Mouse (Mus musculus): Measurements from ENCODE around the gene Tfr2. TPM values are rescaled to one million over a fixed set of nuclear protein-coding genes. Genes with fewer than 3 reads are reported as not detected.

Tfr2 gene
- polyA plus RNA-seq, 1 experiment from 2014 or later = 1.0 TPM

DNA sequence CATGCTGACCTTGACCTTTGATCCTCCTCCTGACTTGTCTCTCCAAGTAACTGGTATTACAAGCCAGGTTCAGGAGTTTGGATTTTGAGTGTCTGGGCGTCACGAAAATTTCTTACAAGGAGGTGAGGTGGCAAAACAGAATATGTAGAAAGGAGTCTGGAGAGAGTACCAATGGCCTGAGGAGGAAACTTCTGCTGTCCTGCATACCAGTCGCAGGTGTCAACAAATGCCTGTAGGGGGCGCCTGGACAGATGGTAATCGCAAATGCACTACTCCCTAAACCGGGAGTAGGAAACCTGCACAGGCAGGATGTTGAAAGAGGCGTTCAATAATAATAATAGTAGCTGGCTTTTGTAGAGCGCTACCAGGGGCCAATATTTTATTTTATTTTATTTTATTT is 15.3 kb downstream of the Tfr2 start:
- Histone ChIP-seq H3K4me1 (ENCODE audit: control insufficient read depth, insufficient read depth, low read length) (0 out of 2 replicates have a peak, but pooled peaks cover 4% of the 10 kb centered on the region), H3K9me3 (ENCODE audit: control insufficient read depth, low read length) (no peaks in the 10 kb centered on the region), H3K9ac (ENCODE audit: low read depth, low read length) (no peak overlapping the region), H3K27me3 (ENCODE audit: control insufficient read depth, insufficient read depth, low read length) (peaks cover 8% of the 10 kb centered on the region), H3K27ac (ENCODE audit: low read depth, low read length) (no peak overlapping the region), H3K36me3 (ENCODE audit: control insufficient read depth, insufficient read depth, low read length) (no peaks in the 10 kb centered on the region), H3K4me3 (ENCODE audit: low read length) (no peak overlapping the region), H3K4me2 (replicated peaks; ENCODE audit: low read depth, low read length) (no peak overlapping the region)
- no peak for ATAC-seq (ENCODE audit: low FRiP score, low TSS enrichment)
- 36% methylated on average over 8 of the region's 8 CpGs for WGBS

DNA sequence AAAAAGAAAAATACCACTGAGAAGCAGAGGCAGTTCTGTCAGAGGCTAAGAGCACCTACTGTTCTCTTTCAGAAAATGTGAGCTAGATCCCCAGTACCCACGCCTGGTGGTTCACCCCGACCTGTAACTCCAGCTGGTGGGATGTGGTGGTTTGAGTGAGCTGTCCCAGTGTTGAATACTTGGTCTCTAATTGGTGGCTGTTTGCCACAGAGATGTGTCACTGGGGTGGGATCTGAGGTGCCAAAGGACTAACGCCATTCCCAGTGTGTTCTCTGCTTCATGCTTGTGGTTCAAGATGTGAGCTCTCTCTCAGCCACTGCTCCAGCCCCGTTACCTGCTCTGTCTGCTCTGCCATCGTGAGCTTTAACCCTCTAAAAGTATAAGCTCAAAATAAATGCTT is 20.9 kb downstream of the Tfr2 start:
- Histone ChIP-seq H3K9ac (ENCODE audit: low read depth, low read length) (no peak overlapping the region), H3K36me3 (ENCODE audit: control insufficient read depth, insufficient read depth, low read length) (no peaks in the 10 kb centered on the region), H3K4me2 (replicated peaks; ENCODE audit: low read depth, low read length) (no peak overlapping the region), H3K27ac (ENCODE audit: low read depth, low read length) (no peak overlapping the region), H3K4me1 (ENCODE audit: control insufficient read depth, insufficient read depth, low read length) (no peaks in the 10 kb centered on the region), H3K27me3 (ENCODE audit: control insufficient read depth, insufficient read depth, low read length) (no peaks in the 10 kb centered on the region), H3K4me3 (ENCODE audit: low read length) (no peak overlapping the region), H3K9me3 (ENCODE audit: control insufficient read depth, low read length) (no peaks in the 10 kb centered on the region)
- ATAC-seq (ENCODE audit: low FRiP score, low TSS enrichment) = no peak
- 80% methylated on average over 5 of the region's 5 CpGs for WGBS

DNA sequence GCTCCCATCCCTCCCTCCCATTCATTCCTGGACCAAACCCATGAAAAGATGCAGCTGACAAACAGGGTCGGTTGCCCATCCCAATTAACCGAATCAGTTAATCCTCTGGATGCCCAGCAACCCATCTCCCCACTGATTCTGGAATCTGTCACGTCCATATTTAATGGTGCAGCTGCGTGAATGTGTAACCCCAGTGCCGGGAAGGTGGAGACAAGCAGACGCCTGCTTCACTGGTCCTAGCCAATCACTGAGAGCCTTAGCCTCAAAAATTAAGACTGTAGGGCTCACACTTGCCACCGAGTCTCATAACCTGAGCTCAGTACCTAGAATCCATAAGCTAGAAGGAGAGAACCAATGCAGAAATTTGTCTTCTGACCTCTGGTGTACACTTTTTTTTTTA is 26.3 kb downstream of the Tfr2 start:
- Histone ChIP-seq H3K27ac (ENCODE audit: low read depth, low read length) (no peak overlapping the region), H3K9ac (ENCODE audit: low read depth, low read length) (no peak overlapping the region), H3K4me3 (ENCODE audit: low read length) (no peak overlapping the region), H3K4me1 (ENCODE audit: control insufficient read depth, insufficient read depth, low read length) (peaks cover 11% of the 10 kb centered on the region), H3K4me2 (replicated peaks; ENCODE audit: low read depth, low read length) (no peak overlapping the region), H3K9me3 (ENCODE audit: control insufficient read depth, low read length) (no peaks in the 10 kb centered on the region), H3K27me3 (ENCODE audit: control insufficient read depth, insufficient read depth, low read length) (no peaks in the 10 kb centered on the region), H3K36me3 (ENCODE audit: control insufficient read depth, insufficient read depth, low read length) (peaks cover 6% of the 10 kb centered on the region; the same call in 1 of the 2 replicates)
- 83% methylated on average over 7 of the region's 7 CpGs for WGBS
- no peak for ATAC-seq (ENCODE audit: low FRiP score, low TSS enrichment)

DNA sequence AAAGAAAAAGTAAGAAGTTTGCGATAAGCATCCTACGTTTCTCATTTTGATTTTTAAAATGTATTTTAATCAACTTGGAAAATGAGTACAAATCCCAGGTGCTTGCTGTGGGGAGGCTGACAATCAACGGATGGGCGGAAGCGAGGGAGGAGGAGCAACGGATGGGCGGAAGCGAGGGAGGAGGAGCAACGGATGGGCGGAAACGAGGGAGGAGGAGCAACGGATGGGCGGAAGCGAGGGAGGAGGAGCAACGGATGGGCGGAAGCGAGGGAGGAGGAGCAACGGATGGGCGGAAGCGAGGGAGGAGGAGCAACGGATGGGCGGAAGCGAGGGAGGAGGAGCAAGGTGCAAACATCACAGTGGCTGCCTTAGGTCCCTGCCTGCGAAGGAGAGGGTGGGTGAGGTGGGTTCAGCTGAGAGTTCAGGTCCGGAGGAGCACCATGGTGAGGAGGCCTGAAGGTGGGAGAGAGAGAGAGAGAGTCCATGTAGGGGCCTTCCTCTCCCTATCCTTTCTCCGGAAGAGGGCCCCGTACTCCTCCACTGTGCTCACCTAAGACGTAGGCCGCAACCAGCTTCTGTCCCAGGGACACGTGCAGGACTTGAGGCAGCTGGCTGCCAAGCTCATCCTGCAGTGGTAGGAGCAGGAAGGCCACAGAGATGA is 27.1 kb downstream of the Tfr2 start:
- Histone ChIP-seq H3K4me1 (ENCODE audit: control insufficient read depth, insufficient read depth, low read length) (peaks cover 11% of the 10 kb centered on the region), H3K4me3 (ENCODE audit: low read length) (peak overlapping the region; percentile 16; the same call in 1 of the 2 replicates), H3K27ac (ENCODE audit: low read depth, low read length) (no peak overlapping the region), H3K9me3 (ENCODE audit: control insufficient read depth, low read length) (no peaks in the 10 kb centered on the region), H3K27me3 (ENCODE audit: control insufficient read depth, insufficient read depth, low read length) (no peaks in the 10 kb centered on the region), H3K9ac (ENCODE audit: low read depth, low read length) (0 out of 2 replicates have a peak overlapping the region, but pooled peaks have one; percentile 34), H3K36me3 (ENCODE audit: control insufficient read depth, insufficient read depth, low read length) (peaks cover 6% of the 10 kb centered on the region; the same call in 1 of the 2 replicates), H3K4me2 (replicated peaks; ENCODE audit: low read depth, low read length) (peak overlapping the region; percentile 3; the same call in 1 of the 2 replicates)
- WGBS = 43% methylated on average over 26 of the region's 30 CpGs
- ATAC-seq (ENCODE audit: low FRiP score, low TSS enrichment) = no peak

DNA sequence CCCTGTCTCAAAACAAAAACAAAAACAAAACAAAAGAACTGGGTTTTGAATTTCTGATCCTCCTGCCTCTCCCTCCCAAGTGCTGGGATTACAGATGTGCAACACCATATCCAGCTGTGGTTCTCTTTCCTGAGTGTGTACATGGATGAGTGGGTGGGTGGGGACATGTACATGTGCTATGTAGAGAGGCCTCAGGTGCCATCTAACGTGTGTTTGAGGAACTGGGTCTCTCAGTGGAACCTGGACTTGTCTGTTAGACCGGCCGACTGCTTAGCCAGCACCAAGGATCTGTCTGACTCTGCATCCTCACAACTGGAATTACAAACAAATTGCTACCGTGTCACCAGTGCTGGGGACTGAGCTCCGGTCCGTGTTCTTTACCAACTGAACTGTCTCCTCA is 28.0 kb downstream of the Tfr2 start:
- no peak for ATAC-seq (ENCODE audit: low FRiP score, low TSS enrichment)
- no peaks in the 10 kb centered on the region for H3K27me3 ChIP-seq (ENCODE audit: control insufficient read depth, insufficient read depth, low read length)
- H3K4me1 ChIP-seq (ENCODE audit: control insufficient read depth, insufficient read depth, low read length) = peaks cover 15% of the 10 kb centered on the region
- no peak overlapping the region for H3K9ac ChIP-seq (ENCODE audit: low read depth, low read length)
- H3K4me3 ChIP-seq (ENCODE audit: low read length) = no peak overlapping the region
- 92% methylated on average over 6 of the region's 6 CpGs for WGBS
- no peak overlapping the region for H3K4me2 ChIP-seq (replicated peaks; ENCODE audit: low read depth, low read length)
- no peak overlapping the region for H3K27ac ChIP-seq (ENCODE audit: low read depth, low read length)
- peaks cover 6% of the 10 kb centered on the region; the same call in 1 of the 2 replicates for H3K36me3 ChIP-seq (ENCODE audit: control insufficient read depth, insufficient read depth, low read length)
- H3K9me3 ChIP-seq (ENCODE audit: control insufficient read depth, low read length) = no peaks in the 10 kb centered on the region

DNA sequence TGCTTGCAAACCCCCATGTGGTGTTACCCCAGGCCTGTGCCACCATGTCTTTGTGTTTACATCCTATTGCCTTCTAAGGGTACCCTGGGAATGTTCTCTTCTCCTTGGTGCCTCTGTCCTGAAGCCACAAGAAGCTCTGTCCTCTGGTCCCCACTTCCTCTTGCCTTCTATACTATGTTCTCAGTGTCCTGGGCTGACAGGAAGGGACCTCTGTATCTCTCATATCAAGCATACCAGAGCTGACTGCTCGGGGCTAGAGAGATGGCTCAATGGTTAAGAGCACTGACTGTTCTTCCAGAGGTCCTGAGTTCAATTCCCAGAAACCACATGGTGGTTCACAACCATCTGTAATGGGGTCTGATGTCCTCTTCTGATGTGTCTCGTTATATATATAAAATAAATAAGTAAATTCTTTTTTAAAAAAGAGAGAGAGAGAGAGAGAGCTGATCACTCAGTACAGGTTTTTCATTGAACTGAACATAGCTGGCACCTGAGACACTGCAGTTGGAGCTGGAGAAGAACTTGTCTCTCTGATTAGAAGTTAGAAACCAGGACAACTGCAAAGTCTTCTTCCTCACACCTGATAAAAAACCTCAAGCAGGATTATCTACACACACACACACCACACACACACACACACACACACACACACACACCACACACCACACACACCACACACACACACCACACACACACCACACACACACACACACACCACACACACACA is 28.6 kb downstream of the Tfr2 start:
- H3K4me3 ChIP-seq (ENCODE audit: low read length) = no peak overlapping the region
- ATAC-seq (ENCODE audit: low FRiP score, low TSS enrichment) = no peak
- 81% methylated on average over 2 of the region's 2 CpGs for WGBS
- H3K4me2 ChIP-seq (replicated peaks; ENCODE audit: low read depth, low read length) = no peak overlapping the region
- H3K9me3 ChIP-seq (ENCODE audit: control insufficient read depth, low read length) = no peaks in the 10 kb centered on the region
- no peak overlapping the region for H3K27ac ChIP-seq (ENCODE audit: low read depth, low read length)
- H3K27me3 ChIP-seq (ENCODE audit: control insufficient read depth, insufficient read depth, low read length) = no peaks in the 10 kb centered on the region
- H3K4me1 ChIP-seq (ENCODE audit: control insufficient read depth, insufficient read depth, low read length) = peaks cover 17% of the 10 kb centered on the region
- peaks cover 6% of the 10 kb centered on the region; the same call in 1 of the 2 replicates for H3K36me3 ChIP-seq (ENCODE audit: control insufficient read depth, insufficient read depth, low read length)
- H3K9ac ChIP-seq (ENCODE audit: low read depth, low read length) = no peak overlapping the region

DNA sequence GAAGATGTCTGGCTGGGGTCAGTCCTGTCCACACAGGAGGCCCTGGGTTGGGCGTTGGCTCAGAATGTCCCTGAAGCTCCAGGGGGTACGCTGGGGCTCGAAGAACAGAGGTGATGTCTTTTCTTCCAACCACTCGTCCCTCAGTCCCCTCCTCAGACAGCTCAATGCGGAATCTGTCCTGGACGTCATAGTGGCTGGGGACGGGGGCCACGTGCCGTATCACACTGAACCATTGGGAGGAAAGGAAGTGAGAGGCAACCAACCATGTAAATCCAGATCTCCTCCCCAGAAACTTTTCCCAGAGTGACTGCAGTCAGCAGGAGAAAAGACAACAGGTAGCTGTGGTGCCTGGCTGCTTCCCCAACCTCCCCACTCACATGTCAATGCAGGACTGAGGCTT is 30.0 kb downstream of the Tfr2 start:
- peaks cover 13% of the 10 kb centered on the region; the same call in 1 of the 2 replicates for H3K36me3 ChIP-seq (ENCODE audit: control insufficient read depth, insufficient read depth, low read length)

DNA sequence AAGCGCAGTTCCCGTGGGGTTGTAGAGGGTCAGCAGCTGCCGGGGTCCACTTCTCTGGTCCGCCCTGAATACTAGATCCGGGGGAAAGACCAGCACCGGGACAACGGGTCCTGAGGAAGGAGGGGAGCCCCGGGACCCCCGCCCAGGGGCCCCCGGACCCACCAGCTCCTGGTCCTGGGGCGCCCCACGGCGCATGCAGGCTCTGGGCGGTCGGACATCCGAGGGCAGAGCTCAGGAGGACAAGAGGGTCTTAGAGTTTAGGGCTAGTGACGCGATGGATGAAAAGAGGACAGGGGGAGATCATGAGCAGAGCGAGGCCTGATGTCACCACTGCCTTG is 30.6 kb downstream of the Tfr2 start:
- ATAC-seq (ENCODE audit: low FRiP score, low TSS enrichment) = peak; percentile 69; the same call in 1 of the 2 replicates
- H3K36me3 ChIP-seq (ENCODE audit: control insufficient read depth, insufficient read depth, low read length) = peaks cover 13% of the 10 kb centered on the region; the same call in 1 of the 2 replicates
- H3K9ac ChIP-seq (ENCODE audit: low read depth, low read length) = peak overlapping the region; percentile 78
- H3K9me3 ChIP-seq (ENCODE audit: control insufficient read depth, low read length) = no peaks in the 10 kb centered on the region
- peaks cover 17% of the 10 kb centered on the region for H3K4me1 ChIP-seq (ENCODE audit: control insufficient read depth, insufficient read depth, low read length)
- peak overlapping the region; percentile 79 for H3K4me3 ChIP-seq (ENCODE audit: low read length)
- no peaks in the 10 kb centered on the region for H3K27me3 ChIP-seq (ENCODE audit: control insufficient read depth, insufficient read depth, low read length)
- peak overlapping the region; percentile 80; the same call in 1 of the 2 replicates for H3K27ac ChIP-seq (ENCODE audit: low read depth, low read length)
- WGBS = 2% methylated on average over 19 of the region's 19 CpGs
- peak overlapping the region; percentile 97 for H3K4me2 ChIP-seq (replicated peaks; ENCODE audit: low read depth, low read length)

More for the DNA sequence above, 30.0 kb downstream of the Tfr2 start:
- no peaks in the 10 kb centered on the region for H3K9me3 ChIP-seq (ENCODE audit: control insufficient read depth, low read length)
- WGBS = 31% methylated on average over 9 of the region's 9 CpGs
- peak overlapping the region; percentile 79 for H3K4me3 ChIP-seq (ENCODE audit: low read length)
- no peak for ATAC-seq (ENCODE audit: low FRiP score, low TSS enrichment)
- no peaks in the 10 kb centered on the region for H3K27me3 ChIP-seq (ENCODE audit: control insufficient read depth, insufficient read depth, low read length)
- peaks cover 17% of the 10 kb centered on the region for H3K4me1 ChIP-seq (ENCODE audit: control insufficient read depth, insufficient read depth, low read length)
- H3K9ac ChIP-seq (ENCODE audit: low read depth, low read length) = peak overlapping the region; percentile 78; the same call in 1 of the 2 replicates
- H3K27ac ChIP-seq (ENCODE audit: low read depth, low read length) = peak overlapping the region; percentile 17; the same call in 1 of the 2 replicates
- peak overlapping the region; percentile 97 for H3K4me2 ChIP-seq (replicated peaks; ENCODE audit: low read depth, low read length)
